Mouse (Mus musculus) thymus, postnatal 25 days (tissue): ENCODE measurements at regions not wholly inside any gene's neighbourhood (a gene's known extent, or its start where the extent isn't known, plus 50 kb on each side); places are given as distances from the start of the nearest gene placed in this dataset.

Experiments
- DNase-seq: peaks from one replicate; pipeline ENCODE4 v3.0.0; 2022

GRCm38 (mm10) chr9:46938628-46939027 lies 59.9 kb upstream of the Gm4791 start:
- no peak for DNase-seq

- no peak for DNase-seq
Measured at GRCm38 (mm10) chr9:46925641-46926040, 72.9 kb upstream of the Gm4791 start.

- no peak for DNase-seq
Measured at GRCm38 (mm10) chr9:46920081-46920480, 78.5 kb upstream of the Gm4791 start.

GRCm38 (mm10) chr9:46913238-46913637 lies 85.3 kb upstream of the Gm4791 start:
- no peak for DNase-seq

GRCm38 (mm10) chr9:46909412-46910013 lies 89.0 kb upstream of the Gm4791 start:
- DNase-seq, result no peak

GRCm38 (mm10) chr9:46905081-46905480 lies 93.5 kb upstream of the Gm4791 start:
- no peak for DNase-seq

GRCm38 (mm10) chr9:46903491-46904220 lies 94.9 kb upstream of the Gm4791 start:
- no peak for DNase-seq

GRCm38 (mm10) chr9:46899283-46899682 lies 99.3 kb upstream of the Gm4791 start:
- DNase-seq, result no peak

GRCm38 (mm10) chr9:46898120-46898519 lies 100.4 kb upstream of the Gm4791 start:
- no peak for DNase-seq

GRCm38 (mm10) chr9:46891829-46892228 lies 106.7 kb upstream of the Gm4791 start:
- no peak for DNase-seq

GRCm38 (mm10) chr9:46889933-46890662 lies 108.4 kb upstream of the Gm4791 start:
- DNase-seq, result no peak

- no peak for DNase-seq
Measured at GRCm38 (mm10) chr9:46871211-46871994, 127.1 kb upstream of the Gm4791 start.

- DNase-seq, result no peak
Measured at GRCm38 (mm10) chr9:46863934-46864333, 134.6 kb upstream of the Gm4791 start.

GRCm38 (mm10) chr9:46851753-46852152 lies 146.8 kb upstream of the Gm4791 start:
- no peak for DNase-seq

- DNase-seq, result no peak
Measured at GRCm38 (mm10) chr9:46851336-46851735, 147.2 kb upstream of the Gm4791 start.

GRCm38 (mm10) chr9:46845276-46845675 lies 153.3 kb upstream of the Gm4791 start:
- no peak for DNase-seq

GRCm38 (mm10) chr9:46843781-46844180 lies 154.8 kb upstream of the Gm4791 start:
- DNase-seq, result no peak

GRCm38 (mm10) chr9:46841571-46841970 lies 157.0 kb upstream of the Gm4791 start:
- DNase-seq, result no peak

GRCm38 (mm10) chr9:46835261-46835660 lies 163.3 kb upstream of the Gm4791 start:
- DNase-seq, result no peak

- DNase-seq, result no peak
Measured at GRCm38 (mm10) chr9:46830746-46831560, 167.6 kb upstream of the Gm4791 start.

- DNase-seq, result no peak
Measured at GRCm38 (mm10) chr9:46830316-46830715, 168.2 kb upstream of the Gm4791 start.

- no peak for DNase-seq
Measured at GRCm38 (mm10) chr9:46824703-46825102, 173.8 kb upstream of the Gm4791 start.
